In genomic region chr2:173776108-173776507, GRCm38 (mm10) we compare ENCODE assay signal across 17 mouse cellular contexts. TPM values are rescaled to one million over a fixed set of nuclear protein-coding genes. Genes with fewer than 3 reads are reported as not detected.
A peak's percentile ranks its signal among the peaks of the same experiment; 100 is the strongest.
DNase-seq lines count a peak whose midpoint lies in the region; ATAC-seq and TF ChIP-seq lines count a peak whose summit lies in the region.
"Had no signal": no experiment of that assay in that cellular context is flagged by ENCODE, and none has a peak within 500 bp of the region (broad histone marks: within the 10 kb centered on the region; RNA-seq: fewer than 3 reads in every experiment).

No protein-coding gene starts in this region.

- H3K9me3 ChIP-seq in midbrain, embryonic 10.5 days (replicated peaks): no peaks in the 10 kb centered on the region
- no peaks in the 10 kb centered on the region for H3K9me3 ChIP-seq in midbrain, postnatal 0 days (ENCODE audit: low read length)
- no peaks in the 10 kb centered on the region for H3K9me3 ChIP-seq in embryonic facial prominence, embryonic 11.5 days (replicated peaks; ENCODE audit: control insufficient read depth, low read length)
- no peaks in the 10 kb centered on the region for H3K9me3 ChIP-seq in limb, embryonic 11.5 days (ENCODE audit: control insufficient read depth, low read length)
- H3K9me3 ChIP-seq in stomach, postnatal 0 days (ENCODE audit: control insufficient read depth, low read length): no peaks in the 10 kb centered on the region
- H3K9me3 ChIP-seq: embryonic facial prominence, embryonic 15.5 days; liver, embryonic 13.5 days had no signal

- H3K36me3 ChIP-seq in midbrain, embryonic 10.5 days: peaks cover 41% of the 10 kb centered on the region
- H3K36me3 ChIP-seq in midbrain, postnatal 0 days (ENCODE audit: insufficient read depth, low read length): peaks cover 8% of the 10 kb centered on the region
- no peaks in the 10 kb centered on the region; the same call in 1 of the 2 replicates for H3K36me3 ChIP-seq in embryonic facial prominence, embryonic 11.5 days (replicated peaks; ENCODE audit: control insufficient read depth, insufficient read depth, low read depth, low read length)
- H3K36me3 ChIP-seq in limb, embryonic 11.5 days (ENCODE audit: control insufficient read depth, insufficient read depth, low read length): no peaks in the 10 kb centered on the region
- H3K36me3 ChIP-seq in stomach, postnatal 0 days (ENCODE audit: control insufficient read depth, insufficient read depth, low read length): peaks cover 8% of the 10 kb centered on the region; the same call in 1 of the 2 replicates

- peak overlapping the region; percentile 69 for H3K27ac ChIP-seq in midbrain, embryonic 10.5 days (replicated peaks)
- H3K27ac ChIP-seq in midbrain, postnatal 0 days (ENCODE audit: low read depth, low read length): no peak overlapping the region
- no peak overlapping the region; the same call in 1 of the 2 replicates for H3K27ac ChIP-seq in embryonic facial prominence, embryonic 11.5 days (replicated peaks; ENCODE audit: low read depth, low read length)
- H3K27ac ChIP-seq in limb, embryonic 11.5 days (replicated peaks; ENCODE audit: low read depth, low read length): no peak overlapping the region
- no peak overlapping the region for H3K27ac ChIP-seq in stomach, postnatal 0 days (replicated peaks)
- H3K27ac ChIP-seq: embryonic facial prominence, embryonic 15.5 days; layer of hippocampus, adult 2 months; liver, embryonic 13.5 days; macrophage had no signal

- TF ChIP-seq CTCF in midbrain, postnatal 0 days (IDR thresholded peaks at IDR 0.05): no peak
- TF ChIP-seq CTCF in stomach, postnatal 0 days (IDR thresholded peaks at IDR 0.05; ENCODE audit: low read depth): no peak

- no peak for ATAC-seq in midbrain, postnatal 0 days (ENCODE audit: low FRiP score)
- ATAC-seq in embryonic facial prominence, embryonic 11.5 days (replicated peaks; ENCODE audit: insufficient number of reproducible peaks, low FRiP score, low TSS enrichment, low read depth): no peak
- ATAC-seq in limb, embryonic 11.5 days (ENCODE audit: insufficient number of reproducible peaks, low FRiP score, low TSS enrichment, low read depth): no peak
- no peak for ATAC-seq in stomach, postnatal 0 days (ENCODE audit: low FRiP score, low TSS enrichment)

- H3K4me2 ChIP-seq in midbrain, postnatal 0 days (ENCODE audit: low read depth, low read length, poor library complexity, severe bottlenecking): no peak overlapping the region
- H3K4me2 ChIP-seq in embryonic facial prominence, embryonic 11.5 days (ENCODE audit: low read depth, low read length): no peak overlapping the region; the same call in 1 of the 2 replicates
- H3K4me2 ChIP-seq in limb, embryonic 11.5 days (ENCODE audit: low read depth, severe bottlenecking): no peak overlapping the region
- H3K4me2 ChIP-seq in stomach, postnatal 0 days (replicated peaks; ENCODE audit: low read depth): no peak overlapping the region
- H3K4me2 ChIP-seq: embryonic facial prominence, embryonic 15.5 days; liver, embryonic 13.5 days had no signal

- H3K9ac ChIP-seq in midbrain, postnatal 0 days (replicated peaks; ENCODE audit: low read length, poor library complexity, severe bottlenecking): no peak overlapping the region
- no peak overlapping the region for H3K9ac ChIP-seq in embryonic facial prominence, embryonic 11.5 days (replicated peaks; ENCODE audit: low read length)
- no peak overlapping the region for H3K9ac ChIP-seq in limb, embryonic 11.5 days (ENCODE audit: low read length)
- no peak overlapping the region for H3K9ac ChIP-seq in stomach, postnatal 0 days (ENCODE audit: low read length)
- H3K9ac ChIP-seq: embryonic facial prominence, embryonic 15.5 days; liver, embryonic 13.5 days had no signal

- no peak for DNase-seq in midbrain, embryonic 10.5 days (ENCODE audit: low spot score)
- DNase-seq in midbrain, postnatal 0 days (ENCODE audit: low spot score): no peak
- DNase-seq in embryonic facial prominence, embryonic 11.5 days (ENCODE audit: low spot score): peak; percentile 59
- DNase-seq in limb, embryonic 11.5 days (ENCODE audit: low spot score): peak; percentile 50
- DNase-seq in retina, postnatal 1 day: peak; percentile 39
- no peak for DNase-seq in stomach, postnatal 0 days (ENCODE audit: low spot score)
- DNase-seq in layer of hippocampus, adult 9-10 months (ENCODE audit: low spot score): no peak
- no peak for DNase-seq in Muller cell, postnatal 12 days (ENCODE audit: inconsistent ontology term)
- DNase-seq: adrenal gland, adult 2 months; cerebellum, adult 11 months; gastrocnemius, postnatal 25 days; liver, embryonic 13.5 days; spleen, adult 18-20 months had no signal

- no peaks in the 10 kb centered on the region for H3K27me3 ChIP-seq in midbrain, embryonic 10.5 days (ENCODE audit: low read depth, poor library complexity, severe bottlenecking)
- H3K27me3 ChIP-seq in midbrain, postnatal 0 days (ENCODE audit: insufficient read depth, low read length): no peaks in the 10 kb centered on the region
- H3K27me3 ChIP-seq in embryonic facial prominence, embryonic 11.5 days (ENCODE audit: control insufficient read depth, insufficient read depth, low read length): no peaks in the 10 kb centered on the region
- H3K27me3 ChIP-seq in limb, embryonic 11.5 days (ENCODE audit: control insufficient read depth, insufficient read depth, low read length): no peaks in the 10 kb centered on the region
- no peaks in the 10 kb centered on the region for H3K27me3 ChIP-seq in stomach, postnatal 0 days (ENCODE audit: control insufficient read depth, insufficient read depth, low read length)
- H3K27me3 ChIP-seq: embryonic facial prominence, embryonic 15.5 days; liver, embryonic 13.5 days had no signal

- H3K4me3 ChIP-seq in midbrain, embryonic 10.5 days: no peak overlapping the region
- H3K4me3 ChIP-seq in midbrain, postnatal 0 days (ENCODE audit: low read depth, low read length): no peak overlapping the region
- no peak overlapping the region for H3K4me3 ChIP-seq in embryonic facial prominence, embryonic 11.5 days (ENCODE audit: low read depth, low read length)
- H3K4me3 ChIP-seq in limb, embryonic 11.5 days (ENCODE audit: low read depth, low read length): no peak overlapping the region
- H3K4me3 ChIP-seq in stomach, postnatal 0 days (ENCODE audit: low read depth, low read length): no peak overlapping the region
- H3K4me3 ChIP-seq: embryonic facial prominence, embryonic 15.5 days; layer of hippocampus, adult 2 months; liver, embryonic 13.5 days had no signal

- 9% methylated on average over 9 of the region's 9 CpGs for WGBS in midbrain, embryonic 10.5 days
- WGBS in midbrain, postnatal 0 days: 15% methylated on average over 9 of the region's 9 CpGs
- WGBS in embryonic facial prominence, embryonic 11.5 days: 9% methylated on average over 9 of the region's 9 CpGs
- 12% methylated on average over 9 of the region's 9 CpGs for WGBS in limb, embryonic 11.5 days
- 46% methylated on average over 9 of the region's 9 CpGs for WGBS in stomach, postnatal 0 days

- TF ChIP-seq EP300 in stomach, postnatal 0 days (optimal IDR thresholded peaks at IDR 0.05): no peak

- H3K4me1 ChIP-seq in midbrain, embryonic 10.5 days: peaks cover 73% of the 10 kb centered on the region
- peaks cover 11% of the 10 kb centered on the region for H3K4me1 ChIP-seq in midbrain, postnatal 0 days (ENCODE audit: insufficient read depth, low read length)
- H3K4me1 ChIP-seq in embryonic facial prominence, embryonic 11.5 days (ENCODE audit: control insufficient read depth, insufficient read depth, low read length): no peaks in the 10 kb centered on the region; the same call in 1 of the 2 replicates
- peaks cover 12% of the 10 kb centered on the region for H3K4me1 ChIP-seq in limb, embryonic 11.5 days (ENCODE audit: control insufficient read depth, insufficient read depth, low read length)
- no peaks in the 10 kb centered on the region for H3K4me1 ChIP-seq in stomach, postnatal 0 days (replicated peaks; ENCODE audit: control insufficient read depth, insufficient read depth)

RNA-seq across cellular contexts. Expression of gene Vapb, which starts 38.8 kb away (rescaled TPM):
- 9.4 and 11.6 TPM in 2 replicates for polyA plus RNA-seq in midbrain, embryonic 10.5 days (2016; fragmentation: Nextera tagmentation; extraction: Ambion mirVana)
- total RNA-seq in midbrain, postnatal 0 days (2014; rRNA removed): 36.3 and 41.6 TPM in 2 replicates
- polyA plus RNA-seq in midbrain, postnatal 0 days (2015; fragmentation: Nextera tagmentation; extraction: Ambion mirVana): 11.5 and 14.6 TPM in 2 replicates
- polyA plus RNA-seq in embryonic facial prominence, embryonic 11.5 days (2014; fragmentation: Nextera tagmentation; extraction: Ambion mirVana): 11.2 and 14.6 TPM in 2 replicates
- 9.8 and 11.0 TPM in 2 replicates for polyA plus RNA-seq in limb, embryonic 11.5 days (2014; fragmentation: Nextera tagmentation; extraction: Ambion mirVana)
- 11.1 and 13.1 TPM in 2 replicates for polyA plus RNA-seq in stomach, postnatal 0 days (2015; fragmentation: Nextera tagmentation; extraction: Ambion mirVana)

RNA-seq across cellular contexts. Expression of gene 1700010B08Rik, which starts 56.9 kb away (rescaled TPM):
- polyA plus RNA-seq in midbrain, embryonic 10.5 days (2016; fragmentation: Nextera tagmentation; extraction: Ambion mirVana): not detected in 2 replicates
- not detected in 2 replicates for total RNA-seq in midbrain, postnatal 0 days (2014; rRNA removed)
- polyA plus RNA-seq in midbrain, postnatal 0 days (2015; fragmentation: Nextera tagmentation; extraction: Ambion mirVana): not detected in 2 replicates
- polyA plus RNA-seq in embryonic facial prominence, embryonic 11.5 days (2014; fragmentation: Nextera tagmentation; extraction: Ambion mirVana): not detected in 2 replicates
- not detected in 2 replicates for polyA plus RNA-seq in limb, embryonic 11.5 days (2014; fragmentation: Nextera tagmentation; extraction: Ambion mirVana)
- not detected in 2 replicates for polyA plus RNA-seq in stomach, postnatal 0 days (2015; fragmentation: Nextera tagmentation; extraction: Ambion mirVana)
- total RNA-seq: adrenal gland, adult 2 months; gastrocnemius, postnatal 25 days; heart, postnatal 25 days; layer of hippocampus, adult 2 months had no signal
- polyA plus RNA-seq: adrenal gland, adult 2 months; embryonic facial prominence, embryonic 15.5 days; liver, embryonic 13.5 days; macrophage had no signal

Comparison
In these comparisons a context has a peak if more than half of its experiments do, and no peak if none do; other contexts are left out.
1. DNase-seq: peak in embryonic facial prominence, embryonic 11.5 days (single experiment), limb, embryonic 11.5 days (single experiment) and retina, postnatal 1 day (single experiment); none in midbrain, embryonic 10.5 days (single experiment), midbrain, postnatal 0 days (single experiment), stomach, postnatal 0 days (single experiment), layer of hippocampus, adult 9-10 months (single experiment) and Muller cell, postnatal 12 days (single experiment).